Mouse (Mus musculus) ES-E14 (cell line): ENCODE data around the gene Timm50. TPM values are rescaled to one million over a fixed set of nuclear protein-coding genes. Genes with fewer than 3 reads are reported as not detected.

Source experiments
- DNase-seq: peaks from one replicate; pipeline ENCODE4 v3.0.0-alpha.2; 2013; ENCODE audit warnings: low read depth, low spot score
- H3K27ac ChIP-seq: 2 replicates; pipeline ENCODE4 v1.5.1; 2012; ENCODE audit warnings: low read depth, mild to moderate bottlenecking, low read length, moderate library complexity, mixed read lengths; ENCODE audit not compliant: poor library complexity, insufficient read depth, severe bottlenecking
- H3K36me3 ChIP-seq: 2 replicates; pipeline ENCODE4 v1.6.1; 2012; ENCODE audit warnings: mild to moderate bottlenecking, low read length, moderate library complexity, mixed read lengths; ENCODE audit not compliant: control insufficient read depth, poor library complexity, insufficient read depth, severe bottlenecking
- H3K4me1 ChIP-seq, 2 experiments: fragments of 150-350 bp in 1 of 2; sonication (generic) in 1 of 2; 2 replicates each; pipeline ENCODE4 v1.6.1; 2012; ENCODE audit warnings: low read length in 2 of 2, mild to moderate bottlenecking in 1 of 2, mixed read lengths in 1 of 2; ENCODE audit not compliant: control insufficient read depth in 2 of 2, insufficient read depth in 2 of 2, poor library complexity in 1 of 2
- H3K4me3 ChIP-seq, 2 experiments: fragments of 150-350 bp in 1 of 2; sonication (generic) in 1 of 2; 2 replicates each; pipeline ENCODE4 v1.5.1; 2012; ENCODE audit warnings: low read length in 2 of 2, low read depth in 1 of 2, mild to moderate bottlenecking in 1 of 2, mixed read lengths in 1 of 2; ENCODE audit not compliant: insufficient read depth in 1 of 2, poor library complexity in 1 of 2, severe bottlenecking in 1 of 2
- H3K9ac ChIP-seq: 2 replicates; pipeline ENCODE4 v1.6.1; 2012; ENCODE audit warnings: low read depth, mild to moderate bottlenecking, low read length, mixed read lengths; ENCODE audit not compliant: poor library complexity, insufficient read depth, severe bottlenecking
- H3K9me3 ChIP-seq: fragments of 150-350 bp; sonication (generic); 2 replicates; pipeline ENCODE4 v1.6.1; 2012; ENCODE audit warnings: low read depth, mild to moderate bottlenecking, low read length; ENCODE audit not compliant: control insufficient read depth, insufficient read depth
- CHD2 ChIP-seq: IDR thresholded peaks from 2 replicates; pipeline ENCODE4 v1.6.1; 2014; ENCODE audit warnings: mild to moderate bottlenecking, low read depth, low read length, inconsistent platforms
- HCFC1 ChIP-seq: IDR thresholded peaks from 2 replicates; pipeline ENCODE4 v1.6.1; 2012; ENCODE audit warnings: low read length, inconsistent platforms, borderline replicate concordance; ENCODE audit not compliant: insufficient read depth
- MAFK ChIP-seq: IDR thresholded peaks from 2 replicates; pipeline ENCODE4 v1.6.1; 2014; ENCODE audit warnings: mild to moderate bottlenecking, low read depth, low read length, inconsistent platforms; ENCODE audit not compliant: insufficient read depth
- ZC3H11A ChIP-seq: IDR thresholded peaks from 2 replicates; pipeline ENCODE4 v1.6.1; 2012; ENCODE audit warnings: low read depth, mild to moderate bottlenecking, inconsistent platforms, low read length, borderline replicate concordance
- ZNF384 ChIP-seq: IDR thresholded peaks from 2 replicates; pipeline ENCODE4 v1.6.1; 2012; ENCODE audit warnings: low read depth, low read length, inconsistent platforms
- in situ Hi-C, 2 experiments: fragments of 600-800 bp; cut with MboI; formaldehyde crosslinking; loops; one replicate each; pipeline ENCODE4 v1.15.1; 2025; ENCODE audit warnings: low sequenced_read_pairs in 2 of 2, inconsistent platforms in 1 of 2; ENCODE audit not compliant: unreplicated experiment in 2 of 2
- total RNA-seq: library from RNA; depleted of rRNA; stranded (reverse); fragments of 300-350 nt; gene quantifications from 2 replicates; pipeline ENCODE4 v1.2.3, GENCODE M21; 2012; rRNA removed

The Timm50 gene
- total RNA-seq, 1 experiment, result 124 TPM

GRCm38 (mm10) chr7:28267129-28268041 lies 44.5 kb downstream of the Timm50 start, which contains the start of gene Eid2:
TSS of gene Eid2 (plus strand) at chr7:28267881.
- H3K9me3 ChIP-seq, result no peaks in the 10 kb centered on the region
- peaks cover 4 to 7% of the 10 kb centered on the region in 2 experiments; a peak in 3 of 4 replicates for H3K4me1 ChIP-seq
- no peak for DNase-seq
- peak within 1 kb of the TSS; percentile 61 for H3K27ac ChIP-seq
- peak; percentile 82 for TF ChIP-seq ZNF384
- TF ChIP-seq CHD2, result no peak
- no peak for TF ChIP-seq MAFK
- TF ChIP-seq HCFC1, result peak; percentile 67; the same call in 1 of the 2 replicates
- peak within 1 kb of the TSS; percentile 80 to 96 for H3K4me3 ChIP-seq
- in situ Hi-C loops, result loop anchor here in 1 of 2 experiments (10.0 kb wide), 1 partner anchor 63 kb away; no protein-coding TSS in a partner anchor
- H3K36me3 ChIP-seq, result peaks cover 2% of the 10 kb centered on the region; the same call in 1 of the 2 replicates
- H3K9ac ChIP-seq, result peak within 1 kb of the TSS; percentile 99

- Histone ChIP-seq H3K36me3 (peaks cover 2% of the 10 kb centered on the region; the same call in 1 of the 2 replicates), H3K27ac (no peak overlapping the region), H3K9me3 (no peaks in the 10 kb centered on the region), H3K4me1 (peaks cover 4 to 7% of the 10 kb centered on the region in 2 experiments; a peak in 3 of 4 replicates), H3K4me3 (no peak overlapping the region), H3K9ac (no peak overlapping the region)
- TF ChIP-seq ZNF384, result no peak
- no peak for TF ChIP-seq ZC3H11A
- DNase-seq, result no peak
- in situ Hi-C loops, result loop anchor here in 1 of 2 experiments (10.0 kb wide), 1 partner anchor 61 kb away; no protein-coding TSS in a partner anchor
Observed at GRCm38 (mm10) chr7:28265391-28265790, 46.5 kb downstream of the Timm50 start.

- Histone ChIP-seq H3K9ac (no peak overlapping the region), H3K36me3 (no peaks in the 10 kb centered on the region), H3K4me1 (peaks cover 3 to 4% of the 10 kb centered on the region in 2 experiments; a peak in 2 of 4 replicates), H3K27ac (no peak overlapping the region), H3K4me3 (no peak overlapping the region), H3K9me3 (no peaks in the 10 kb centered on the region)
- DNase-seq, result no peak
- TF ChIP-seq ZC3H11A (no peak), HCFC1 (no peak), ZNF384 (no peak), CHD2 (no peak), MAFK (no peak)
- in situ Hi-C loops, result loop anchor here in 1 of 2 experiments (10.0 kb wide), 1 partner anchor 59 kb away; no protein-coding TSS in a partner anchor
Observed at GRCm38 (mm10) chr7:28263786-28264185, 48.1 kb downstream of the Timm50 start.

- Histone ChIP-seq H3K9me3 (no peaks in the 10 kb centered on the region), H3K36me3 (no peaks in the 10 kb centered on the region)
Observed at GRCm38 (mm10) chr7:28262861-28263260, 49.0 kb downstream of the Timm50 start.

More at GRCm38 (mm10) chr7:28262861-28263260, 49.0 kb downstream of the Timm50 start:
- H3K27ac ChIP-seq, result no peak overlapping the region; the same call in 1 of the 2 replicates
- H3K4me1 ChIP-seq, result peaks cover 0 to 4% of the 10 kb centered on the region in 2 experiments; a peak in 1 of 4 replicates
- no peak for DNase-seq
- H3K9ac ChIP-seq, result no peak overlapping the region
- TF ChIP-seq ZC3H11A (no peak), ZNF384 (no peak), CHD2 (no peak), HCFC1 (no peak), MAFK (no peak)
- in situ Hi-C loops, result loop anchor here in 1 of 2 experiments (10.0 kb wide), 1 partner anchor 58 kb away; no protein-coding TSS in a partner anchor
- no peak overlapping the region for H3K4me3 ChIP-seq

Other genes with a start within 250 kb of the Timm50 start
- 0.85 and 1.2 TPM in 2 replicates for gene Fcgbp, start 240.8 kb downstream of the Timm50 start, total RNA-seq
- 0.85 and 1.4 TPM in 2 replicates for gene 9530053A07Rik, start 182.6 kb downstream of the Timm50 start, total RNA-seq
- gene Fbl, start 142.4 kb downstream of the Timm50 start, total RNA-seq, result 150 and 189 TPM in 2 replicates
- gene Dyrk1b, start 132.6 kb downstream of the Timm50 start, total RNA-seq, result 3.9 and 6.3 TPM in 2 replicates
- 15.3 and 18.5 TPM in 2 replicates for gene Eid2, start 44.2 kb downstream of the Timm50 start, total RNA-seq
- 4.3 and 4.6 TPM in 2 replicates for gene Eid2b, start 34.3 kb downstream of the Timm50 start, total RNA-seq
- gene Selenov, start 20.9 kb downstream of the Timm50 start, total RNA-seq, result 0.16 and 0.58 TPM in 2 replicates
- 4.1 and 17.4 TPM in 2 replicates for gene Dll3, start 9.8 kb downstream of the Timm50 start, total RNA-seq
- gene Supt5, start 26.7 kb upstream of the Timm50 start, total RNA-seq, result 83.7 and 87.8 TPM in 2 replicates
- gene Rps16, start 38.6 kb upstream of the Timm50 start, total RNA-seq, result 1,678 and 1,740 TPM in 2 replicates
- 15.0 TPM in 2 replicates for gene Plekhg2, start 60.5 kb upstream of the Timm50 start, total RNA-seq
- gene Zfp36, start 68.2 kb upstream of the Timm50 start, total RNA-seq, result 3.9 and 5.0 TPM in 2 replicates
- gene Med29, start 80.6 kb upstream of the Timm50 start, total RNA-seq, result 34.8 and 50.8 TPM in 2 replicates
- 74.5 and 83.9 TPM in 2 replicates for gene Paf1, start 80.9 kb upstream of the Timm50 start, total RNA-seq
- gene Gmfg, start 125.4 kb upstream of the Timm50 start, total RNA-seq, result 12.7 and 17.2 TPM in 2 replicates
- 17.1 and 32.6 TPM in 2 replicates for gene Lrfn1, start 139.9 kb upstream of the Timm50 start, total RNA-seq
- not detected in 2 replicates for gene Ifnl2, start 198.4 kb upstream of the Timm50 start, total RNA-seq
- not detected in 2 replicates for gene Ifnl3, start 210.8 kb upstream of the Timm50 start, total RNA-seq
- not detected in 2 replicates for gene Sycn, start 228.8 kb upstream of the Timm50 start, total RNA-seq
- 0.18 and 0.32 TPM in 2 replicates for gene Nccrp1, start 235.2 kb upstream of the Timm50 start, total RNA-seq